ENCODE assay signal across 8 mouse cellular contexts in genomic region chr13:92611917-92612316, GRCm38 (mm10). TPM values are rescaled to one million over a fixed set of nuclear protein-coding genes. Genes with fewer than 3 reads are reported as not detected.
A peak's percentile ranks its signal among the peaks of the same experiment; 100 is the strongest.
DNase-seq lines count a peak whose midpoint lies in the region; ATAC-seq and TF ChIP-seq lines count a peak whose summit lies in the region.

No protein-coding gene starts in this region.

- H3K4me3 ChIP-seq in left cerebral cortex, adult 2 months = peak overlapping the region; percentile 100
- H3K4me3 ChIP-seq in embryonic facial prominence, embryonic 12.5 days = peak overlapping the region; percentile 62
- H3K4me3 ChIP-seq in hindbrain, embryonic 15.5 days = peak overlapping the region; percentile 81
- H3K4me3 ChIP-seq in midbrain, embryonic 15.5 days = peak overlapping the region; percentile 77

- H3K27ac ChIP-seq in left cerebral cortex, adult 2 months = peak overlapping the region; percentile 94
- H3K27ac ChIP-seq in embryonic facial prominence, embryonic 12.5 days = 0 out of 2 replicates have a peak overlapping the region, but pooled peaks have one; percentile 7
- H3K27ac ChIP-seq in hindbrain, embryonic 15.5 days (replicated peaks) = peak overlapping the region; percentile 81; the same call in 1 of the 2 replicates
- peak overlapping the region; percentile 80; the same call in 1 of the 2 replicates for H3K27ac ChIP-seq in midbrain, embryonic 15.5 days

- H3K9ac ChIP-seq in embryonic facial prominence, embryonic 12.5 days = peak overlapping the region; percentile 71
- peak overlapping the region; percentile 74 for H3K9ac ChIP-seq in hindbrain, embryonic 15.5 days
- peak overlapping the region; percentile 72 for H3K9ac ChIP-seq in midbrain, embryonic 15.5 days

- no peaks in the 10 kb centered on the region for H3K9me3 ChIP-seq in embryonic facial prominence, embryonic 12.5 days
- H3K9me3 ChIP-seq in hindbrain, embryonic 15.5 days = no peaks in the 10 kb centered on the region
- H3K9me3 ChIP-seq in midbrain, embryonic 15.5 days = no peaks in the 10 kb centered on the region

- H3K4me2 ChIP-seq in embryonic facial prominence, embryonic 12.5 days (replicated peaks) = peak overlapping the region; percentile 87
- H3K4me2 ChIP-seq in hindbrain, embryonic 15.5 days = peak overlapping the region; percentile 83
- peak overlapping the region; percentile 92 for H3K4me2 ChIP-seq in midbrain, embryonic 15.5 days

- TF ChIP-seq CTCF in left cerebral cortex, adult 2 months (IDR thresholded peaks at IDR 0.05) = no peak

- no peak for DNase-seq in left cerebral cortex, adult 2 months (ENCODE audit: extremely low spot score in 1 of 2, low spot score in 2 of 2)
- DNase-seq in left cerebral cortex, adult 9 months (ENCODE audit: low spot score in 2 of 2) = no peak
- DNase-seq in urinary bladder, adult 18-20 months (ENCODE audit: low spot score in 2 of 2) = no peak
- no peak for DNase-seq in spleen, postnatal 4 days (ENCODE audit: low spot score in 2 of 2)

- ATAC-seq in embryonic facial prominence, embryonic 12.5 days (ENCODE audit: insufficient number of reproducible peaks, insufficient read depth, low FRiP score, low TSS enrichment) = no peak
- no peak for ATAC-seq in hindbrain, embryonic 15.5 days (ENCODE audit: low FRiP score, low read depth)
- no peak for ATAC-seq in midbrain, embryonic 15.5 days (replicated peaks)
- no peak for ATAC-seq in megakaryocyte progenitor cell, adult 5-6 weeks (replicated peaks; ENCODE audit: poor library complexity)

- 5% methylated on average over 7 of the region's 7 CpGs for WGBS in embryonic facial prominence, embryonic 12.5 days
- 5% methylated on average over 7 of the region's 7 CpGs for WGBS in hindbrain, embryonic 15.5 days
- WGBS in midbrain, embryonic 15.5 days = 7% methylated on average over 7 of the region's 7 CpGs

- intact Hi-C loops in left cerebral cortex, adult 2 months (cut with DNase I) = loop anchor here (5.0 kb wide), 1 partner anchor 80 kb away; the partner anchor contains the start of gene Zfyve16

- peaks cover 5% of the 10 kb centered on the region; the same call in 1 of the 2 replicates for H3K4me1 ChIP-seq in embryonic facial prominence, embryonic 12.5 days
- peaks cover 26% of the 10 kb centered on the region for H3K4me1 ChIP-seq in hindbrain, embryonic 15.5 days (replicated peaks)
- H3K4me1 ChIP-seq in midbrain, embryonic 15.5 days = peaks cover 24% of the 10 kb centered on the region

- H3K27me3 ChIP-seq in embryonic facial prominence, embryonic 12.5 days = no peaks in the 10 kb centered on the region
- H3K27me3 ChIP-seq in hindbrain, embryonic 15.5 days = no peaks in the 10 kb centered on the region
- no peaks in the 10 kb centered on the region for H3K27me3 ChIP-seq in midbrain, embryonic 15.5 days (replicated peaks)

- no peaks in the 10 kb centered on the region for H3K36me3 ChIP-seq in embryonic facial prominence, embryonic 12.5 days
- no peaks in the 10 kb centered on the region for H3K36me3 ChIP-seq in hindbrain, embryonic 15.5 days
- H3K36me3 ChIP-seq in midbrain, embryonic 15.5 days (replicated peaks) = no peaks in the 10 kb centered on the region

RNA-seq across cellular contexts. Expression of gene Serinc5, which starts 1.0 kb away (rescaled TPM):
- total RNA-seq in left cerebral cortex, adult 2 months (2021) = 10 to 100 TPM; 62.3 to 62.4 TPM
- 12.0 and 12.4 TPM in 2 replicates for polyA plus RNA-seq in embryonic facial prominence, embryonic 12.5 days (2016; fragmentation: Nextera tagmentation; extraction: Ambion mirVana)
- 17.2 and 17.5 TPM in 2 replicates for polyA plus RNA-seq in hindbrain, embryonic 15.5 days (2015; fragmentation: Nextera tagmentation; extraction: Ambion mirVana)
- 18.1 and 18.6 TPM in 2 replicates for polyA plus RNA-seq in midbrain, embryonic 15.5 days (2015; fragmentation: Nextera tagmentation; extraction: Ambion mirVana)
- total RNA-seq in megakaryocyte progenitor cell, adult 5-6 weeks (2015) = 9.1 and 9.4 TPM in 2 replicates
- total RNA-seq in megakaryocyte progenitor cell, adult 5-6 weeks (2017) = 5.9 TPM in 2 replicates

RNA-seq across cellular contexts. Expression of gene Spz1, which starts 35.9 kb away (rescaled TPM):
- total RNA-seq in left cerebral cortex, adult 2 months (2021) = not detected
- polyA plus RNA-seq in embryonic facial prominence, embryonic 12.5 days (2016; fragmentation: Nextera tagmentation; extraction: Ambion mirVana) = not detected in 2 replicates
- polyA plus RNA-seq in hindbrain, embryonic 15.5 days (2015; fragmentation: Nextera tagmentation; extraction: Ambion mirVana) = not detected in 2 replicates
- not detected in 2 replicates for polyA plus RNA-seq in midbrain, embryonic 15.5 days (2015; fragmentation: Nextera tagmentation; extraction: Ambion mirVana)
- not detected in 2 replicates for total RNA-seq in megakaryocyte progenitor cell, adult 5-6 weeks (2015)
- not detected in 2 replicates for total RNA-seq in megakaryocyte progenitor cell, adult 5-6 weeks (2017)

Comparison
In these comparisons a context has a peak if more than half of its experiments do, and no peak if none do; other contexts are left out.
1. H3K27ac ChIP-seq: peak in every context shown above with its lines; median percentile 94 in left cerebral cortex, adult 2 months; 81 in hindbrain, embryonic 15.5 days; 80 in midbrain, embryonic 15.5 days; 7 in embryonic facial prominence, embryonic 12.5 days.